Mouse (Mus musculus) erythroblast, adult 5-6 weeks (primary cell): ENCODE data around the gene Atg4a-ps. TPM values are rescaled to one million over a fixed set of nuclear protein-coding genes. Genes with fewer than 3 reads are reported as not detected.

ENCODE experiments used
- total RNA-seq, 2 experiments: library from RNA; stranded (forward) in 1 of 2; stranded (reverse) in 1 of 2; fragments of 150-400 nt in 1 of 2; fragments of 200-764, 138-1000 nt in 1 of 2; gene quantifications; 2 replicates each; pipeline versions ENCODE4 v1.2.3 to v1.2.4; 2015 to 2017; ENCODE audit warnings: low replicate concordance in 2 of 2

Gene Atg4a-ps
- total RNA-seq, 2 experiments from 2014 or later: 1.5 to 6.0 TPM

Other genes with a start within 250 kb of the Atg4a-ps start
- not detected in 2 replicates for gene Syt6, start 70.8 kb downstream of the Atg4a-ps start, total RNA-seq (2015; ENCODE audit: low replicate concordance)
- gene Syt6, start 70.8 kb downstream of the Atg4a-ps start, total RNA-seq (2017; ENCODE audit: low replicate concordance): 0.94 and 3.6 TPM in 2 replicates
- gene Olfml3, start 91.9 kb upstream of the Atg4a-ps start, total RNA-seq (2015; ENCODE audit: low replicate concordance): 1.9 and 4.0 TPM in 2 replicates
- gene Olfml3, start 91.9 kb upstream of the Atg4a-ps start, total RNA-seq (2017; ENCODE audit: low replicate concordance): 1.8 and 2.2 TPM in 2 replicates
- gene Gm10964, start 93.3 kb upstream of the Atg4a-ps start, total RNA-seq (2015; ENCODE audit: low replicate concordance): not detected in 2 replicates
- not detected in 2 replicates for gene Gm10964, start 93.3 kb upstream of the Atg4a-ps start, total RNA-seq (2017; ENCODE audit: low replicate concordance)
- gene Hipk1, start 145.5 kb upstream of the Atg4a-ps start, total RNA-seq (2015; ENCODE audit: low replicate concordance): 491 and 663 TPM in 2 replicates
- 744 and 752 TPM in 2 replicates for gene Hipk1, start 145.5 kb upstream of the Atg4a-ps start, total RNA-seq (2017; ENCODE audit: low replicate concordance)
- gene Dclre1b, start 163.4 kb upstream of the Atg4a-ps start, total RNA-seq (2015; ENCODE audit: low replicate concordance): 22.5 and 24.5 TPM in 2 replicates
- 14.1 and 19.1 TPM in 2 replicates for gene Dclre1b, start 163.4 kb upstream of the Atg4a-ps start, total RNA-seq (2017; ENCODE audit: low replicate concordance)
- gene Ap4b1, start 163.5 kb upstream of the Atg4a-ps start, total RNA-seq (2015; ENCODE audit: low replicate concordance): 56.9 and 81.1 TPM in 2 replicates
- 82.4 and 103 TPM in 2 replicates for gene Ap4b1, start 163.5 kb upstream of the Atg4a-ps start, total RNA-seq (2017; ENCODE audit: low replicate concordance)
- 11.5 and 30.2 TPM in 2 replicates for gene Gm43064, start 163.5 kb upstream of the Atg4a-ps start, total RNA-seq (2015; ENCODE audit: low replicate concordance)
- gene Gm43064, start 163.5 kb upstream of the Atg4a-ps start, total RNA-seq (2017; ENCODE audit: low replicate concordance): 4.9 and 28.2 TPM in 2 replicates
- 26.8 and 28.8 TPM in 2 replicates for gene Bcl2l15, start 186.5 kb upstream of the Atg4a-ps start, total RNA-seq (2015; ENCODE audit: low replicate concordance)
- gene Bcl2l15, start 186.5 kb upstream of the Atg4a-ps start, total RNA-seq (2017; ENCODE audit: low replicate concordance): 38.9 and 50.0 TPM in 2 replicates
- gene Ptpn22, start 213.7 kb upstream of the Atg4a-ps start, total RNA-seq (2015; ENCODE audit: low replicate concordance): 53.4 and 60.0 TPM in 2 replicates
- 10.7 and 19.7 TPM in 2 replicates for gene Ptpn22, start 213.7 kb upstream of the Atg4a-ps start, total RNA-seq (2017; ENCODE audit: low replicate concordance)